Mouse (Mus musculus): ENCODE measurements around the gene Gm27021.
"Not testable (repeated sequence)": the region's sequence is repeated elsewhere in the genome, so short reads cannot be mapped to it uniquely, and the experiment has no call there.

GRCm38 (mm10) chr8:120680405-120680804, 12.5 kb upstream of the Gm27021 start:
- TF ChIP-seq CTCF (conservative IDR thresholded peaks at IDR 0.05; ENCODE audit: low read length); POU5F1 (IDR thresholded peaks at IDR 0.05; ENCODE audit: borderline replicate concordance, low read length): not testable (repeated sequence)
